8 mouse cellular contexts compared by ENCODE assay signal in genomic region chr19:41655970-41656369, GRCm38 (mm10).
DNase-seq lines count a peak whose midpoint lies in the region.

No protein-coding gene starts in this region.

- peak; percentile 54 to 70 for DNase-seq in CD8-positive naive resting alpha-beta T cell, adult 2 months (ENCODE audit: low read depth in 2 of 2, low spot score in 2 of 2)
- peak; percentile 69 for DNase-seq in adrenal gland, adult 2 months
- DNase-seq in embryo, embryonic 10 days (ENCODE audit: low spot score) = peak; percentile 88
- peak; percentile 55 to 71 for DNase-seq in gastrocnemius, postnatal 4 days (ENCODE audit: low spot score in 2 of 2)
- peak; percentile 67 to 78 for DNase-seq in layer of hippocampus, adult 8-10 months (ENCODE audit: low spot score in 2 of 2)
- DNase-seq in lung, postnatal 36 days = peak; percentile 72
- peak; percentile 70 for DNase-seq in retina, postnatal 7 days (ENCODE audit: low read depth, low spot score)
- DNase-seq in urinary bladder, postnatal 14 days (ENCODE audit: low spot score) = peak; percentile 69

Comparison
In these comparisons a context has a peak if more than half of its experiments do, and no peak if none do; other contexts are left out.
1. Peak in every context shown above with its lines: DNase-seq.